Mouse (Mus musculus) bone marrow, adult 2 months (tissue): ENCODE data around the gene Gm9970.

ENCODE experiments used
- CTCF ChIP-seq: fragments of 200-500 bp; IDR thresholded peaks from 2 replicates; pipeline ENCODE4 v1.5.1; 2011; ENCODE audit warnings: low read length, control low read depth; ENCODE audit not compliant: control insufficient read depth, insufficient read depth
- POLR2A ChIP-seq: fragments of 200-500 bp; IDR thresholded peaks from 2 replicates; pipeline ENCODE4 v1.6.1; 2011; ENCODE audit warnings: low read depth, mild to moderate bottlenecking, control low read depth, low read length, borderline replicate concordance; ENCODE audit not compliant: control insufficient read depth

DNA sequence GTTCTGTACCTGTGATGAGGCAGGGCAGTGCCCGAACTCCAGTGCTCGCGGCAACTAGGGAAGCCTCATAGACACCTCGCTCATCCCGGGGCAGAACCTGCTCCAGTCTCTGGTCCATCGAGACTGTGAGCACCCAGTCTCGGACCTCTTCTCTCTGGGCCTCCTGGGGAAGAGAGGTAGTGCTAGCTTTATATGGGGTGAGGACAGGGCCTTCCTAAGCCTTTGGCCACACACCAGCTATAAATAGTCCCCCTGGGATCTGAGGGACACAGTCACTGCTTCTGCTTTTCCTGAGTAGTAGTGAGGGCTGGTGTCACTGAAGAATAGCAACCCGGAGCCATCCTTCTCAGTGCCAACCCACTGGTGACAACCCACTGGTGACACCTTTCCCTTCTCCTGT lies 12.8 kb upstream of the Gm9970 start:
- TF ChIP-seq CTCF (no peak), POLR2A (no peak)
